Mouse (Mus musculus) cerebellum, adult 9-11 months (tissue): ENCODE results near the gene Copg2.

Experiments
- DNase-seq: peaks from one replicate; pipeline ENCODE4 v3.0.0; 2022

Copg2 gene

DNA sequence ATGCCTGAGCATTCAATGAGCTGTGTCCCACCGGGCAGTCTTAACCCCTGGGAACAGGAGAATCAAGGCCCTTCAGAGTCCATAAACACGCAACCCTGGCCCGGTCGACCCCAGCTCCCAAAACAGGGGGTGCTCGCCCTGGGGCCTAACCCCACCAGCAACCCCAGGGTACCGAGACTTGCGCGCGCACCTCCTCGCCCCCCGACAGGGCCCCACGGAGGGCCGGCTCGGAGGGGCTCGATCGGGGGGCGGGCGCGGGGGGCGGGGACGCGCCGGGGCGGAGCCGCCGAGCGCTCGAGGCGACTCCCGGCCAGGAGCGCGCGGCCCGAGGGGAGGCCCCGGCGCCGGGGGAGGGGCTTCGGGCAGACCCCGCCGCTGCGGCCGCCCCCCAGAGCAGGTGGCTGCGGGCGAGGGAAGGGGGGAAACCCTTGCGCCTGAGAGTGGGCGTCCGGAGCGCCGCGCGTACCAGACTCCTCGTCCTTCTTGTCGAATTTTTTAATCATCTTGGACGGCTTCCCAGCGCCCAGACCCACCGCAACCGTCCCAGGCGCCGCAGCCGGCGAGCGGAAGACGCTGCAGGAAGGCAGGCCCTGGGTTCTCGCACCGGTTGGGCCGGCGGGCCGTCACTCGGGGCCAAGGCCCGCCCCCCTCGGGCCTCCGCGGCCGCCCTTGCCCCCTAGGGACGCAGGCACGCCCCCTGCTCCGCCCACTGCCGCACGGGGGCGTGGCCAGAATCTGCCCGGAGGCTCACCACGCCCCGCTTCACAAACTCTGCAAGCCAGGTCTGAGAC lies at the start of gene Copg2:
TSS of gene Copg2 (minus strand) at position 600 of the 791 bp plus-strand sequence.
- DNase-seq = peak; percentile 93

DNA sequence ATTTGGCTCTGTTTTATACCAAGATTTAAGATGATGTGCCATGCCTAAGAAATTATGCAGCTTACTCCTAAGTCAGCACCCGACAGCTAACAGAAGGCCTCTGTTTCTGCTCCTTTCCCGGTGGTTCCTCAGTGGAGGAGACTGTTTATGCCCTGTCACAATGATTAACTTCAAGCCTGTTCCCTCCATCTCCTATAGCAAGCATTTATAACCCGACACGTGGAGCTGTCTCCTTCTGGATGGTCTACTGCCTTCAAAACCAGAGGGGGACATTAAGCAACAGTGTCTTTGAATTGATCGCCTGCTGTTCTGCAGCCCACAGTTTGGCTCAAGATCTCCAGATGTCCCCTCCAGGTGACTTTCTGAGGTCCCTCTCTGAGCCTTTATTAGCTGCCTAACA lies 42.7 kb upstream of the Copg2 start:
- no peak for DNase-seq

- no peak for DNase-seq
Observed at GRCm38 (mm10) chr6:30922821-30923220, 26.2 kb upstream of the Copg2 start.

DNA sequence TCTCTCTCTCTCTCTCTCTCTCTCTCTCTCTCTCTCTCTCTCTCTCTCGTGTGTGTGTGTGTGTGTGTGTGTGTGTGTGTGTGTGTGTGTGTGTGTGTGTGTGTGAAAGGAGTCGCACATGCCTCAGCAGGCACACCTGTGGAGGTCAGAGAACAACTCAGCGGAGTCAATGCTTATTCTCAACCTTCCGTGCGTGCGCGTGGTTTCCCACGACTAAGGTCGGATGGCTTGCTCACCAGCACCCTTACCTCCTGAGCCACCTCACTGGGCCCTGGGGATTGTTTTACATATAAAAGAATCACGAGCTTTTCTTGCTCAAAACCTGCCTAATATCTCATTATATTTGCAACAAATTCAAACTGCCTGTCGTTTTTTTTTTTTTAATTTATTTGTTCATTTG lies 25.2 kb upstream of the Copg2 start:
- DNase-seq = no peak

DNA sequence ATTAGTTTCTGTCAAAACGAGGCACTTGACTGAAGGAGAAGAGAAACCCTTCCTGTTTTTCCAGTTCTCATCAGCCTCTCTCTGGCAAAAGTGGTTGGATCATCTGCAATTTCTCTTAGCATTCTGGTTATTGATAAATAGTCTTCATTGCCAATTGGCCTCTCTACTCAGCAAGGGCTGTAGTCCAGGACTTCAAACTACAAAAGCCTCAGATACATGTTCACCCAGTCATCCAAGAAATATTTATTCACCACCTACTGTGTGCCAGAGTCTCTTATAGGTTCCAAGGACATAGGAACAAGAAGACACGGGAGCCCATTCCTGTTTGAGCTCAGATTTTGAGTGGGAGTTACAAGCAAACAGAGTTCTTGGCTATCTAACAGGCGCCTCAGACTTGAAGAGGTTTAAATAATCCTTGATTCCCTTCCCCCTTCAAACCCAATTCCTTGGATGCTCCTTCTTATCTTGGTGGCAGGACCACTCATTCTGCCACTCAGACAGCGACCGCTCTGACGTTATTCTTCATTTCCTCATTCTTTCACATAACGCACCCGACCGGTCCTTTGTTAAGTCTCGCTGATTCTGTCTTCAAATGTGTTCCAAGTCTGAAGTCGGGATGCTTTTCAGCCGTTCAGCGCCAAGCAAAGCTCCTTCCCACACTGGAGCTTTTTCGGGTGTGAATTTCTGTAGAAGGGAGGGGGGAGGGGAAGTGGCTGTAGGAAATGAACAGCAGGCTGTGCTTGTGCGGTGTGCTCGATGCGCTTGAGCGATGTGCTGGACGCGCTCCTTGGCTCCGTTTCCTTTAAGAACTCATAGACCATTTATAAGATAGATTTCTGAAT lies 24.5 kb upstream of the Copg2 start:
- DNase-seq = no peak

DNA sequence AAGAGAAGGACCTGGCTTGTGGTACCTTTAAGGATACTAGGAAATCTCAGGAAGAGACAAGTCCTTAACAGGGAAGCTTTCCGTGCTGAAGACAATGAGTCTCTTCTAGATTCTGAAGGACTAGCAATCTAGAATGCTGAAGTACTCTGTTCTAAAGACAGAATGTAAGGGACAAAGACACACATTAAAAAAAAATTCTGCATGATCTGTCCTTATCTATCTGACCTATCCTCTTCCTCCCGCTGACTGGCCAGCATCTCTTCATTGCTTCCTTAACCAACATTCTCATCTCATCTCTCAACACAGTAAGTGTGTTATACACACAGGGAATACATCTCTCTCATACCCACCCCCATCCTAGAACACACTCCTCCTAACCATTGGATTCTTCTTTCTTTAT lies 18.9 kb upstream of the Copg2 start, which contains the start of gene Tsga13:
TSS of gene Tsga13 (minus strand) at position 101 of the 400 bp plus-strand sequence.
- DNase-seq = no peak

DNA sequence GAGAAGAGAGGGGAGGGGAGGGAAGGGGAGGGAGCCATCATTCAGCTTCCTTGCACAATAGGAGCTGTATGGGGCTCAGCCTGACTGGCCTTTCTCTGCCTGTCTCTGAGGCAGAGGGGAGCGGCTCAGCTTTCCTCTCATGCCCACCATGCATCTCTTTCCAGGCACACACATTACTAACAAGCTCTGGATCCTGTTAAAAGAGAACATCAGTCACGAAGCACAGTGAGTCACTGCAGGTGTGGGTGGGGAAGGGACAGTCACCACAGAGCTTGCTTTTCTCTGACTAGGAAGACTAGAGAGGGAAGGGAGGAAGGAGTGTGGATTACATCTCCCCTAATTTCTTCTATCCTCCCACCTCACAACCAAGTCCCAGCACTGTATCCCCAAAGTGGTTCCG lies 11.4 kb upstream of the Copg2 start:
- no peak for DNase-seq

DNA sequence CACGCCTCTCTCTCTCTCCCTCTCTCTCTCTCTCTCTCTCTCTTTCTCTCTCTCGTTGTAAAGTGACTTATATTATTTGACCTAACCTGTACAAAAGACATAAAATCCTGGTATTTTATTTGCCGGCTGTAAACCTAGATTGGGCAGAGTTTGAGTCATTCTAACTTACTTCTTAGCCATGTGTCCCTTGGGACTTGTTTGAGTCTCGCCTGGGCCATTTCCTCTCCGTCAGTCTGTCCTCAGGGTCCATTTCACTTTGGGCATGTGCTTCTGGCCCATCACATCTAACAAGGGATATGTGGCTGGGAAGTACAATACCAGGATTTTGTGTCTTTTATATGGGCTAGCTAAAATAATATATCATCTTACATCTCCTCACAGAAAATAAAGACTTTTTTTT lies 8.3 kb upstream of the Copg2 start:
- no peak for DNase-seq

DNA sequence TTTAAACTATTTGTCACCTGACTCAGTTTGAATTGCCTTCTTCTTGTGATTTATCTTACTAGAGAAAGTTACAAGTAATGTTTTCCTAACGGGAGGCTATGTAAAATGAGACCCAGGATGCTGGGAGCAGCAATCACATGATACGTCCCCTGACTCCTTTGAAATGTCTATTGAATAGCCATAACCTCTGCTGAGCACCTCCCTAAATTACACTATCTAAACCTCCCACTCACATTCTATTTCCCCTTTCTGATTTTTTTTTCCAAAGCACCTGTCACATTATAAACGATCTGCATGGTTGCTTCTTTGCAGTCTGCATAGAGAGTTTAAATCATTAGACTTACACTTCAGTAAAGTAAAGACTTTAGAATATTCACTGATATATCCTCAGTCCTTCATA lies 7.4 kb upstream of the Copg2 start:
- DNase-seq = no peak

GRCm38 (mm10) chr6:30897520-30897919 lies 926 bp upstream of the Copg2 start:
- DNase-seq = no peak

DNA sequence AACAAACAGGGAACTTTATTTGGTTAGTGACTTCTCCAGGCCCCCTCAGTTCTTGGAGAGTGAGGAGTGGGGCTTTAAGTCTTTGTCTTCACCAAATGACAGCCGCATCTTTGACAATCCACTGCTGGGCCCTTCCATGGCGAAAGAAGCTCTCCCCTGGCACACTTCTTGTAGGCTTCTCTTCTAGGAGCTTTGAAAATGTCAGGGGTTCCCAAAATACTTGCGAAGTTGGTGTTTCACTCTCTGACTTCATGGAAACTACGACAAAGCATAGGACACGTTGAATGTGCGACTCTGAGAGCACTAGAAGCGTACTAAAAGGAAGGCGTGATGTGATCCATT lies 363 bp upstream of the Copg2 start:
- DNase-seq = no peak

GRCm38 (mm10) chr6:30895819-30896194 lies 787 bp downstream of the Copg2 start:
- no peak for DNase-seq

GRCm38 (mm10) chr6:30893081-30893480 lies 3.5 kb downstream of the Copg2 start:
- no peak for DNase-seq

- DNase-seq = no peak
Observed at GRCm38 (mm10) chr6:30891761-30892160, 4.8 kb downstream of the Copg2 start.

GRCm38 (mm10) chr6:30884856-30885255 lies 11.7 kb downstream of the Copg2 start:
- DNase-seq = no peak

DNA sequence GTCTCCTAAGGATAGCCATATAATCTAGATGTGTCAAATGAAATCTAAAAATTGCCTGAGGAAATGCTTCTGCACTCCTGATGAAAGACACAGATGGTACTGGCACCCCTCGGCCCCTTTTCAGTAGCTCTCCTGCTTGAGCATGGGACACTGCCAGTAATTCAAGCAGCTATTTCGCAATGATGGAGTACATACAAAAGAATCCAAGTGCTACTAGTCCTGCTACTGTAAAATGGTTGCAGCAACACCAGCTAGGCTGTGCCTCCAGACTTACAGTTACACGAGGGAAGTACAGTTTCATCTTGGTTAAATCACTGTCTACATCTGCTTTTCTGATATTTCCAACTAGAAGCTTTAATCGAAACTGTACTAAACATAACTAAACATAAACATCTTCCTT lies 13.1 kb downstream of the Copg2 start:
- peak; percentile 76 for DNase-seq

DNA sequence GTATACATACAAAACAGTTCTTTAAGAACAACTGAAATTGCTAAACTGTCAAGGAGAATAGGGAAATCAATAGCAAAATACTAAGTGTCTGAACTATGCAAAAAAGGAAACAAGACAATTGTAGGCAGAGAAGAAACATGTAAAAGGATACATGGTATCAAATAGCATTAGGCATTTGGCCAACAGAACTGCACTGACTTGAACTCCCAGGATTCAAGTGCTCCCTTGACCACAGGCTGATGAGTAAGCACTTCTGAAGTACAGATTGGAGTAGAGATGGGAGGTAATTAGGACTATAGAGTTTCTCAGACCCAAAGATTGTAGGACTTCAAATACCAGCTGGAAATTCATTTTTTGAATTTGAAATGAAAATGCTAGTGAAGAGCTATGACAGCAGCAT lies 19.9 kb downstream of the Copg2 start:
- DNase-seq = no peak

- DNase-seq = no peak
Observed at GRCm38 (mm10) chr6:30866501-30866900, 30.1 kb downstream of the Copg2 start.

DNA sequence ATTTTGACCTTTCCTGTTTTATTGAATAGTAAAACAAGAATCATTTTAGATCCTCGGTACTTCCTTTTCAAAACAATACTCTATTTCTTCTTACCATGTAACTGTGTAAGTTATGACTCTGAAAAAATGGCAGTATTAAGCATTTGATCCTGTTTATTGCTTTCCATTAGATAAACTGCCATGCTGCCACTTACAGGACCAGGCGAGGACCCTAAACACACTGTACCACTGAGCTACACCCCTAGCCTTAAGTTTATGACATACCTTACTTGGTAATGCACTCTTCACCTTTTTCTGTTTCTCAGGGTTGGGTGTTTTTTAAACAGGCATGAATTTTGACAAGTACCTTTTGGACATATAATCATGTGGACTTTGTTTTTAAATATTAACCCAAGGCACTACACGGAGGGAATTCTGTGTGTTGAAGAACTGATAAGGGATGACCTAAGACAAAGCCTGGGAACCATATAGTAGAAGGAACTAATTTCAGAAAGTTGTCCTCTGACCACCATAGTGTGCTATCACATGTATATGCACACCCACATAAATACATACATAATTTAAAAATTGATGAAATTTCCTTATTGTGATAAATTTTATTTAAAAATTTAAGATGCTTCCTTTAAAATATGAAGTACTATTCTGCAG lies 31.4 kb downstream of the Copg2 start:
- no peak for DNase-seq

DNA sequence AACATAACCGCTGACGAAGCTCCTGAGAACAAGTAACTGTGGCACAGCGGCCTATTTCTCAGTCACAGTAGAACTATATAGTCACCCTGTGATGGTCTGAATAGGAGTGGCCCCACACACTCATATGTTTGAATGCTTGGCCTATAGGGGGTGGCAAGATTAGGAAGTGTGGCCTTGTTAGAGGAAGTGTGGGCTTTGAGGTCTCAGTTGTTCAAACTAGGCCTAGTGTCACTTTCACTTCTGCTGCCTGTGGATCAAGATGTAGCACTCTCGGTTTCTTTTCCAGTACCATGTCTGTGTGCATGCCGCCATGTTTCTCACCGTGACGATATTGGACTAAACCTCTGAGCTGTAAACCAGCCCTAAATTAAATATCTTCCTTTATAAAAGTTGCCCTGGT lies 40.6 kb downstream of the Copg2 start:
- DNase-seq = no peak

DNA sequence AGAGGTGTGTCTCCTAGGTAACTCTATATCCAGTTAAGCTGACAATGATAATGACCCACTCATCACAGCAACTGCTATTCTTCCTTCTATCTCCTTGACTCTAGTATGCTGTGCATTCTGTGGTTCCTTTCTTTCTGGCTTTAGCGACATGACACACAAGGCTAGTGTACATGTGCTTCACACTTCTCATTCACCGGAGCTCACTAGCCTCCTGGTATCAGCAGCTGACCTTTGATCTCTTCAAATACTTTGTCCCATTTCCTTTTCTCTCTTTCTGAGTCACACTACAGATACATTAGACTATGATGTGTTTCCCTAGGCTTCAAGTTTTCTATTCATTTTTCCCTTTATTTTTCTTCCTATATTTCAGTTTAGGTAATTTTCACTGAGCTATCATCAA lies 41.4 kb downstream of the Copg2 start:
- DNase-seq = no peak

GRCm38 (mm10) chr6:30849818-30850217 lies 46.8 kb downstream of the Copg2 start:
- DNase-seq = peak; percentile 20

DNA sequence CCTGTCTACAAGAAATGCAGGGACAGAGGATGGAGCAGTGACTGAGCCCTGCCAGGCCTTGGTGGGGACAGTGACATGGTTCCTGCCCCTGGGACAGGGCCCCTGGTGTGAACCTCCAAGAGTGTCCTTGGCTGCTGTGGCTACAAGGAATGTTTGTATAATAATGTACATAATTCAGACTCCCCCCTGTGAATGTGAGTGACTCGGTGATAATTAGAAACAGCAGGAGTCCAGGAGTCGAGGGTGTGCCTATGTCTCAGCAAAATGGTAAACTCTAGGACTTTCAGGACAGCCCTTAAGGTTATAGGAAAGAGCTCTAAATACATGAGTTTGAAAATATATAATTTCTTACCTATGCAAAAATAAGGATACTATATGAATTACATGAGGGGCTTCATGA lies 64.4 kb downstream of the Copg2 start:
- DNase-seq = no peak

- DNase-seq = no peak
Observed at GRCm38 (mm10) chr6:30813626-30814025, 83.0 kb downstream of the Copg2 start.
